Mouse (Mus musculus) lung, adult 2 months (tissue): Measurements from ENCODE around the gene Crybg2.

Source experiments
- CTCF ChIP-seq: fragments of 200-500 bp; IDR thresholded peaks from 2 replicates; pipeline ENCODE4 v1.5.1; 2011; ENCODE audit warnings: mild to moderate bottlenecking, low read length, control low read depth; ENCODE audit not compliant: insufficient read depth
- POLR2A ChIP-seq: fragments of 200-500 bp; IDR thresholded peaks from 2 replicates; pipeline ENCODE4 v1.6.1; 2011; ENCODE audit warnings: low read depth, mild to moderate bottlenecking, control low read depth, low read length, borderline replicate concordance; ENCODE audit errors: extremely low read depth

DNA sequence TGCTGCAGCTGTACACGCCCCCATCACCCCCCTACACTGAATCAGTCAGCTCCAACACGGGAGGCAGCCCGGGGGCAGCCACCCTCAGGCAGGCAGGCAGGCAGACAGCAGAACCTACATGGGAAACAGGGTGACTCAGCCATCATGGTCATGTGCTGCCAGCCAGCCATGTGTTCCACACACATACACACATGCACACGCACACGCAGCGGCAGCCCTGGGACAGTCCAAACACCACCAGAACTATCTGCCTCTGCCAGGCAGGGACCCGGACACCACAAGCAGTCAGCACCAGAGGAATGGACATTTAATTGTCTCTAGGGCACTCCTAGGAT is 66.5 kb downstream of the Crybg2 start:
- TF ChIP-seq CTCF, result no peak
- 0 out of 2 replicates have a peak, but pooled peaks have one; percentile 3 for TF ChIP-seq POLR2A
